Mouse (Mus musculus) heart, postnatal 0 days (tissue): ENCODE data around the gene Lrrc20. TPM values are rescaled to one million over a fixed set of nuclear protein-coding genes. Genes with fewer than 3 reads are reported as not detected.
A peak's percentile ranks its signal among the peaks of the same experiment; 100 is the strongest.

Experiments
- ATAC-seq: fragments of 200-750 bp; cut with Nextera tagmentation; 2 replicates; pipeline ENCODE4 v1.8.0; 2017; ENCODE audit warnings: low read depth, moderate number of reproducible peaks, moderate library complexity; ENCODE audit not compliant: insufficient read depth
- DNase-seq: peaks from one replicate; pipeline ENCODE4 v3.0.0-alpha.2; 2016; ENCODE audit warnings: low spot score
- H3K27ac ChIP-seq: fragments of 300-500 bp; sonication (generic); 2 replicates; pipeline ENCODE4 v1.5.1; 2014; ENCODE audit warnings: low read depth, mild to moderate bottlenecking
- H3K27me3 ChIP-seq: fragments of 300-500 bp; sonication (generic); 2 replicates; pipeline ENCODE4 v1.6.1; 2014; ENCODE audit warnings: low read length, mixed read lengths; ENCODE audit not compliant: control insufficient read depth, insufficient read depth
- H3K36me3 ChIP-seq: fragments of 300-500 bp; sonication (generic); replicated peaks from 2 replicates; pipeline ENCODE4 v1.6.1; 2014; ENCODE audit warnings: low read length, mixed read lengths; ENCODE audit not compliant: control insufficient read depth, insufficient read depth
- H3K4me1 ChIP-seq: fragments of 300-500 bp; sonication (generic); 2 replicates; pipeline ENCODE4 v1.6.1; 2014; ENCODE audit warnings: antibody characterized with exemption; ENCODE audit not compliant: control insufficient read depth, insufficient read depth
- H3K4me2 ChIP-seq: fragments of 300-500 bp; sonication (generic); 2 replicates; pipeline ENCODE4 v1.6.1; 2014; ENCODE audit warnings: low read depth, mild to moderate bottlenecking, low read length, moderate library complexity
- H3K4me3 ChIP-seq: fragments of 300-500 bp; sonication (generic); 2 replicates; pipeline ENCODE4 v1.5.1; 2014; ENCODE audit warnings: low read depth, low read length
- H3K9ac ChIP-seq: fragments of 300-500 bp; sonication (generic); replicated peaks from 2 replicates; pipeline ENCODE4 v1.6.1; 2014; ENCODE audit warnings: low read depth, low read length, mixed read lengths
- H3K9me3 ChIP-seq: fragments of 300-500 bp; sonication (generic); replicated peaks from 2 replicates; pipeline ENCODE4 v1.6.1; 2016; ENCODE audit warnings: low read length; ENCODE audit not compliant: control insufficient read depth
- CTCF ChIP-seq: IDR thresholded peaks from 2 replicates; pipeline ENCODE4 v1.5.1; 2016; ENCODE audit warnings: antibody characterized with exemption, control low read depth, low read depth
- EP300 ChIP-seq: IDR thresholded peaks from 2 replicates; pipeline ENCODE4 v1.6.1; 2016; ENCODE audit warnings: antibody characterized with exemption, low read depth
- WGBS: fragments of 180-500 bp; shearing (Covaris S2); extraction: QIAGEN DNeasy Blood & Tissue Kit; methylation state at CpG from one replicate; pipeline ENCODE4 v1.1.7; 2014; 5-methylcytosine and 5-hydroxymethylcytosine counted together
- polyA plus RNA-seq: library from polyadenylated mRNA; unstranded; fragments of >200 nt; fragmentation: Nextera tagmentation; extraction: Ambion mirVana; gene quantifications from 2 replicates; pipeline ENCODE4 v1.2.1, GENCODE M21; 2015
- total RNA-seq: library from RNA; depleted of rRNA; stranded (reverse); fragments of >200 nt; gene quantifications from 2 replicates; pipeline ENCODE4 v1.2.3, GENCODE M21; 2014; ENCODE audit warnings: low replicate concordance

Lrrc20 gene
- total and polyA plus RNA-seq, 2 experiments from 2014 or later = 12.9 to 15.2 TPM

- ATAC-seq = no peak
- Histone ChIP-seq H3K9me3 (no peaks in the 10 kb centered on the region), H3K4me1 (no peaks in the 10 kb centered on the region), H3K27ac (no peak overlapping the region), H3K4me2 (no peak overlapping the region), H3K4me3 (no peak overlapping the region), H3K27me3 (no peaks in the 10 kb centered on the region), H3K9ac (no peak overlapping the region), H3K36me3 (no peaks in the 10 kb centered on the region)
- 83% methylated on average over 5 of the region's 5 CpGs for WGBS
- TF ChIP-seq CTCF = no peak
- no peak for TF ChIP-seq EP300
- no peak for DNase-seq
Observed at GRCm38 (mm10) chr10:61509873-61510272, 34.3 kb downstream of the Lrrc20 start.

GRCm38 (mm10) chr10:61510809-61511208, 35.2 kb downstream of the Lrrc20 start:
- H3K27me3 ChIP-seq = no peaks in the 10 kb centered on the region
- no peaks in the 10 kb centered on the region for H3K9me3 ChIP-seq
- 16% methylated on average over 7 of the region's 7 CpGs for WGBS
- DNase-seq (peak; percentile 21), ATAC-seq (peak; percentile 67)
- no peak overlapping the region for H3K4me2 ChIP-seq
- H3K27ac ChIP-seq = no peak overlapping the region
- no peak overlapping the region for H3K9ac ChIP-seq
- TF ChIP-seq CTCF (no peak), EP300 (no peak)
- no peaks in the 10 kb centered on the region for H3K36me3 ChIP-seq
- H3K4me3 ChIP-seq = no peak overlapping the region
- H3K4me1 ChIP-seq = no peaks in the 10 kb centered on the region

DNA sequence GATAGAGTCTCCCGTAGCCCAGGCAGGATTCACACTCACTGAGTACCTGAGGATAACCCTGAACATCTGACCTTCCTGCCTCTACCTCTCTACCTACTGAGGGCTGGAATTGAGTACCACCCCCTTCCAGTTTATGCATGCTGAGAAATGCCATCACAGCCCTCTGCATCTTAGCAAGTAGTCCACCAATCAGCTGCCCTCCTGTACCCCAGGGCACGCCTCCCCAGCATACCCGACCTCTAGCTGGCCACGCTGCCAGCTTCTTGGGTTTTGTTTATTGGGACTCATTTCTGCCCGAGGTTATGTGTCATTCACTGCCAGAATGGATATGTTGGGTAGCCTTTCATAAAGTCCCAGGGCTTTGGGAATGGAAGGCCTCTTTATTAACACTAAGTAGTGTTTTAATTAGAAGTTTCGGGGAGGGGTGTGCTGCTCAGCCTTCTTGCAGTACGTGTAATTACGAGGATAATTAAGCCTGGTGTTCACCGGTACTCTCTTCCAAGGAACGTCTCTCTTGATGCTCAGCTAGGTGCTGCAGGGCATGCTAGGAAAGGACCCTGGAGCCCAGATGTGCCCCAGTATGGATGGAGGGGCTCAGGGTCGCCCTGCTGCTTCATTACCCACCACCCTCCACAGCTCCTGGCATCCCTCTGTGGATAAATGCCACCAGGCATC, 36.8 kb downstream of the Lrrc20 start:
- H3K4me1 ChIP-seq = 0 out of 2 replicates have a peak, but pooled peaks cover 4% of the 10 kb centered on the region
- H3K4me2 ChIP-seq = no peak overlapping the region
- TF ChIP-seq EP300 (no peak), CTCF (no peak)
- no peaks in the 10 kb centered on the region for H3K36me3 ChIP-seq
- H3K9me3 ChIP-seq = no peaks in the 10 kb centered on the region
- no peak overlapping the region for H3K27ac ChIP-seq
- no peak overlapping the region for H3K4me3 ChIP-seq
- no peak for DNase-seq
- ATAC-seq = no peak
- 85% methylated on average over 11 of the region's 11 CpGs for WGBS
- no peak overlapping the region for H3K9ac ChIP-seq
- no peaks in the 10 kb centered on the region for H3K27me3 ChIP-seq

- Histone ChIP-seq H3K27ac (no peak overlapping the region), H3K4me2 (no peak overlapping the region), H3K36me3 (no peaks in the 10 kb centered on the region), H3K27me3 (no peaks in the 10 kb centered on the region), H3K9me3 (no peaks in the 10 kb centered on the region), H3K4me1 (peaks cover 10% of the 10 kb centered on the region; the same call in 1 of the 2 replicates), H3K4me3 (no peak overlapping the region), H3K9ac (no peak overlapping the region)
- TF ChIP-seq EP300 = no peak
- TF ChIP-seq CTCF = no peak
- DNase-seq (no peak), ATAC-seq (no peak)
- WGBS = 50% methylated on average over 5 of the region's 5 CpGs
Observed at GRCm38 (mm10) chr10:61516866-61517265, 41.3 kb downstream of the Lrrc20 start.

GRCm38 (mm10) chr10:61517296-61518071, 41.9 kb downstream of the Lrrc20 start:
- Histone ChIP-seq H3K4me2 (no peak overlapping the region), H3K27ac (no peak overlapping the region), H3K4me3 (no peak overlapping the region), H3K36me3 (no peaks in the 10 kb centered on the region), H3K27me3 (no peaks in the 10 kb centered on the region), H3K9ac (no peak overlapping the region), H3K9me3 (no peaks in the 10 kb centered on the region), H3K4me1 (peaks cover 10% of the 10 kb centered on the region; the same call in 1 of the 2 replicates)
- WGBS = 17% methylated on average over 12 of the region's 12 CpGs
- ATAC-seq = peak; percentile 27; the same call in 1 of the 2 replicates
- DNase-seq = peak; percentile 36
- TF ChIP-seq CTCF (no peak), EP300 (no peak)
